Mouse (Mus musculus) cortical plate, adult 2 months (tissue): Measurements from ENCODE around the gene Ctdsp1. TPM values are rescaled to one million over a fixed set of nuclear protein-coding genes. Genes with fewer than 3 reads are reported as not detected.
A peak's percentile ranks its signal among the peaks of the same experiment; 100 is the strongest.

Source experiments
- H3K27ac ChIP-seq: fragments of 200-500 bp; 2 replicates; pipeline ENCODE4 v1.5.1; 2012; ENCODE audit warnings: low read length, control low read depth, inconsistent platforms; ENCODE audit not compliant: insufficient read depth
- H3K4me1 ChIP-seq: fragments of 200-500 bp; 2 replicates; pipeline ENCODE4 v1.6.1; 2011; ENCODE audit warnings: low read length; ENCODE audit not compliant: control insufficient read depth, insufficient read depth
- H3K4me3 ChIP-seq: fragments of 200-500 bp; 2 replicates; pipeline ENCODE4 v1.5.1; 2011; ENCODE audit warnings: mild to moderate bottlenecking, low read length, control low read depth; ENCODE audit not compliant: insufficient read depth
- CTCF ChIP-seq: fragments of 200-500 bp; IDR thresholded peaks from 2 replicates; pipeline ENCODE4 v1.5.1; 2011; ENCODE audit warnings: mild to moderate bottlenecking, control low read depth, low read length; ENCODE audit not compliant: insufficient read depth; ENCODE audit errors: extremely low read depth
- POLR2A ChIP-seq: fragments of 200-500 bp; IDR thresholded peaks from 2 replicates; pipeline ENCODE4 v1.6.1; 2011; ENCODE audit warnings: mild to moderate bottlenecking, low read length, control low read depth; ENCODE audit not compliant: insufficient read depth; ENCODE audit errors: extremely low read depth
- polyA plus RNA-seq: library from polyadenylated mRNA; depleted of rRNA; stranded (reverse); fragments of >200 nt; gene quantifications from 2 replicates; pipeline ENCODE4 v1.2.3, GENCODE M21; 2012

Gene Ctdsp1
- polyA plus RNA-seq, 1 experiment = 26.8 TPM

DNA sequence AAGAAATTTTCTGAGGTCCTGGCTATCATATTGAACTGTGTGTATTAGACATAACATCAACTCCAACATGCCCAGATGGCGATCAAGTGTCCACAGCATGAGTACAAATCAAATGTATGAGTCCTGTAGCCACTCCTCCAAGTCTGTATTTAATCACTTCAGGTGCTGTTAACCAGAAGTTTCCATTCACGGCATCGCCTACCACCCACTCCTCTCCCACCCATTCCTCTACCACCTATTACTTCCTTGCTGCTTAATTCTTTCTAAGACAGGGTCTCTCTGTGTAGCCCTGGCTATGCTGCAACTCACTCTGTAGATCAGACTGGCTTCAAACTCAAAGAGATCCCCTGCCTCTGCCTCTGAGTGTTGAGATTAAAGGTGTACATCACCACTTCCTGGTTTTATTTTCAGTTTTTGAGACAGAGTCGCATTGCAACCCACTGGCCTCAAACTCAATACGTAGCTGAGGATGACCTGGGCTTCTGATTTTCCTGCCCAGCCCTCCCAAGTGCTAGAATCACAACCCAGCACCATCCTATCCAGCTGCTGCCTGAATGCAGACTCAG, 31.3 kb upstream of the Ctdsp1 start:
- H3K4me3 ChIP-seq = no peak overlapping the region
- TF ChIP-seq CTCF (no peak), POLR2A (no peak)
- no peak overlapping the region for H3K27ac ChIP-seq
- H3K4me1 ChIP-seq = no peaks in the 10 kb centered on the region; the same call in 1 of the 2 replicates

DNA sequence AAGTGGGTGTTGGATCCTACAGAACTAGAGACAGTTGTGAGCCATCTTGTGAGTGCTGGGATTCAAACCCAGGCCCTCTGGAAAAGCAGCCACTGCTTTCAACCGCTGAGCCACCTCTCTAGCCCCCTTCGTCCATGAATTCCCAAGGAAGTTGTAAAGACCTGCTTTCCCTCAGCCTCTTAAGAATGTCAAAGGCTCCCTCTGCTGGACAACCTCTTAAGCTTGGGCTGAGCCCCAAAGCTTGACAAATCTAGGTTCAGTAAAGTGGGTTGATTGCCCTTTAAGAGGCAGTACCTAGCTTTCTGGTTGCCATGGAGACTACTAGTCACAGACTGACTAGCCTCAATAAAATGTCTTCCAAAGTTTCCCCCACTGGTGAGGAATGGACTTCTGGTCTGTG, 29.5 kb upstream of the Ctdsp1 start, which contains the start of gene Catip:
Gene Catip (plus strand): TSS at position 297 of the 400 bp plus-strand sequence.
- Histone ChIP-seq H3K4me3 (no peak within 1 kb of the TSS), H3K27ac (no peak within 1 kb of the TSS), H3K4me1 (no peaks in the 10 kb centered on the region; the same call in 1 of the 2 replicates)
- TF ChIP-seq POLR2A (no peak), CTCF (peak; percentile 82)

DNA sequence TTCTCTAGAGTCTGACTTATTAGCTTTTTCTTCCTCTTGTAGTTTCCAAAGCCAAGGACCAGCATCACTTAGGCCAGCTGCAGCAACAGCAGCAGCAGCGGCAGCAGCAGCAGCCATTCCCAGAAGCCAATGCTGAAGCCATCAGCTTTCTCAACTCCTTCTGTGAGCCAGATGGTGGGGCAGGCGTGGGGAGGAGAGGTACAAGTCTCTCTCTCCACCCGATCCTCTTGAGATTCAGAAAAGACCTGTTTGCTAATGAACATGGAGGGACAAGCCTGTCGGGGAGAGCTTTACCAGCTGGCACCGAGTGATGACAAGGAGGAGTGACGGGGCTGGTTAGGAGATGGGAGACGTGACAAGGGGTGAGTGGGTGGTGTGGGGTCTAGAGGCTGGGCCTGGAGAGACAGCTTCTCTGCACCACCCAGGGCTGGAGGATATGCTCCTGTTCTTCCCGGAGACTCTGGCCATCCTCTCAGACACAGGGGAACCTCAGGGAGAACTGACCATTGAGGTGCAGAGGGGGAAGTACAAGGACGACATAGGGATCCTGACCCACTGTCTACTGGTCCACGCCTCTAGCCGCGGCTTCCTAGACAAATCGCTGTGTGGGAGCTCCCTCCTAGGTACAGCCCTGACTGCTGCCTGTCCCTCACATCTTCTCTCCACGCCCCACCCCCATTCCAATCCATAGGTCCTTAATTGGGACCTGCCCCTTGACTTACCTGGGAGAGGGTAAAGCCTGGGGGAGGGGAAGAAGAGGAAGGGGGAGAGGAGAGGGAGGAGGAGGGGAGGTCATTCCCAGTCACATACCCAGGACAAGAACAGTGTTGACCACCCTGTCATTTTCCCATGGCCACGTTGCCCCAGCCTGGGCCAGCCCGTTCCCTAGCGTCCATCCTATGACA, 28.7 kb upstream of the Ctdsp1 start:
- Histone ChIP-seq H3K4me1 (no peaks in the 10 kb centered on the region; the same call in 1 of the 2 replicates), H3K4me3 (no peak overlapping the region), H3K27ac (no peak overlapping the region)
- TF ChIP-seq CTCF (no peak), POLR2A (no peak)

DNA sequence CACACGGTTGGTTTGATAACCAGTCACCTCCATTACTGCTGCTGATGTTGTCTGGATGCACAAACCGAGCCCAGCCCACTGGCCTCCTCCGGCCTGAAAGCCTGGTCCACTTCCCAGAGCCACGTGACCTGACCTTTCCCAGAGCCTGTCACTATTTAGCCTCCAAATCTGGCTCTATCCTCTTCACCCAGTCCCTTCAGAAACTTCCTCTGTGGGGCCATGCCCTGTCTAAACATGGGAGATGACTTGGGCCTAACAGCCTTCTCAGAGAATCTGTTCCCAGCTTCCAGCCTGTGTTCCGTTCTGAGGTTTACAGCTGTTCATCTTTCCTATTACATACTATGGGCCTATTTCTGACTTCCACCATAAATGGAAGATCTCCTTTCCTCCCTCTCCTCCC, 27.9 kb upstream of the Ctdsp1 start:
- TF ChIP-seq CTCF = no peak
- TF ChIP-seq POLR2A = no peak
- no peak overlapping the region for H3K27ac ChIP-seq
- no peaks in the 10 kb centered on the region; the same call in 1 of the 2 replicates for H3K4me1 ChIP-seq

DNA sequence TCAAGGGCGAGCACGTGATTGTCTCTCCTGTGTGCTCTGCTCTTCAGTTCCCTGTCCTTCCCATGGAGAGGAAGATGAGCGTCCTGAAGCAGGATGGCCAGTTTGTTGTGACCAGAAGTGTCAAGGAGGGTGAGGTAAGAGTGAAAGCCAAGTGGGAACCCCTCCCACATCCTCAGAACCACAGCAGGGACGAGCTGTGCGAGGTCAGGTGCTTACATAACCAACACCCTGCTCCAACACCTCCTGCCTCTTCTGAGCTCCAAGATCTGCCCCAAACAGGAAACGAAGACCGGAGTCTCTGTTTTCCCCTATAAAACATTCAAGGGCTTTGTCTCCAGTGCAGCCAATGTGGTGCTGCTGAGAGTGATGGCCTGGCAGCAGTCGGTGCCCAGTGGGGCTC, 27.0 kb upstream of the Ctdsp1 start:
- Histone ChIP-seq H3K4me1 (no peaks in the 10 kb centered on the region; the same call in 1 of the 2 replicates), H3K27ac (no peak overlapping the region), H3K4me3 (no peak overlapping the region)
- TF ChIP-seq CTCF (no peak), POLR2A (no peak)

More for the DNA sequence above, 27.9 kb upstream of the Ctdsp1 start:
- H3K4me3 ChIP-seq = no peak overlapping the region

DNA sequence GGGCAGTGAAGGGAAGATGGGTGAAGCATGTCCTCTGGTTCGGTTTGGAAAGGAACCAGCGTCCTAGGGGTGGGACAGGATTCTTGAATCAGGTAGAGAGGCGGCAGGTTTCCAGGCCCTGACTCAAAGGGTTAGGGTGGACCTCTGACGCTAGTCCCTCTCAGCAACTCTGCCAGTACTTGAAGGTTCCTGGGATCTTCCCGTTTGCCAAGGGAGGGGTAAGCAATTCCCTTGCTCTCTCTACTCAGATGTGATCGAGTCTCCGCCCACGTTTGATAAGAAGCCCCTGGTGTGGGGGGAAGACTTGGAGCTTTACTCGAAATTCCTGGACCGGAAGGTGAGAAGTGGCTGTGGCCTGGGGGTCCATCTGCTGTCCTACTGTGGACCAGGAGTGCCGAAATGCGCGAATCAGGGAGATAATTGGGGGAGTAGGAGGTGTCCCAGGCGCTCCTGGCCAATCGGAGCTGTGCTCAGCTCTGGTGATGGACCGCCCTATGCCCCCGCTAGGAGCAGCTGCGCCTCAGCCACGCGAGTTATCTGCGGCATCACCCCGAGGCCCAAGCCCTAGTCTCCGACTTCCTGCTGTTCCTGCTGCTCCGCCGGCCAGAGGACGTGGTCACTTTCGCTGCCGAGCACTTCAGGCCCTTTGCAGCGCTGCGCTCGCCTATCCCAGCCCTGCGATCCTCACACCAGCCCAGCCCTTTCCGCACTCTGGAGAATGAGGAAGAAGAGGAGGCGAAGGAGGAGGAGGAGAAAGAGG, 23.2 kb upstream of the Ctdsp1 start:
- H3K4me3 ChIP-seq = peak overlapping the region; percentile 17; the same call in 1 of the 2 replicates
- no peak for TF ChIP-seq CTCF
- TF ChIP-seq POLR2A = no peak

DNA sequence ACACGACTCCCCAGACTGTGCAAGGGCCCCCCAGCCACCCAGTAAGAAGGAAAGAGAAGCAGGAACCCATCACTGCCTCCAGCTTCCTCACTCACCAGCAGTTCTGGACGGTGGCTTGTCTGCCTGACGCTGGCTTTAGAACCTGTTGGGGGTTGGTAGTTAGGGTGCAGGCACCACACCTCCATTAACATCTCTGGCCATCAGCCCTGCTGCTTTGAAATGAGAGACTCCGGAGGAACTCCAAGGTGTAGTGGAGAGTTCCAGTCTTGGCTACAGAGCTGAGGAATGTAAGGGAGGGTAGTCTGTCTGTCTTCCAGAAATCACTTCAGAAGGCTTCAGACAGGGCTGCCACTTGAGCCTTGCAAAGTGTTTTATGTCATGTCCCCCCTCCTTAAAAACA, 21.3 kb upstream of the Ctdsp1 start:
- Histone ChIP-seq H3K4me1 (no peaks in the 10 kb centered on the region), H3K4me3 (no peak overlapping the region), H3K27ac (no peak overlapping the region)
- TF ChIP-seq CTCF = no peak
- no peak for TF ChIP-seq POLR2A

More for the DNA sequence above, 23.2 kb upstream of the Ctdsp1 start:
- Histone ChIP-seq H3K4me1 (no peaks in the 10 kb centered on the region; the same call in 1 of the 2 replicates), H3K27ac (no peak overlapping the region)

DNA sequence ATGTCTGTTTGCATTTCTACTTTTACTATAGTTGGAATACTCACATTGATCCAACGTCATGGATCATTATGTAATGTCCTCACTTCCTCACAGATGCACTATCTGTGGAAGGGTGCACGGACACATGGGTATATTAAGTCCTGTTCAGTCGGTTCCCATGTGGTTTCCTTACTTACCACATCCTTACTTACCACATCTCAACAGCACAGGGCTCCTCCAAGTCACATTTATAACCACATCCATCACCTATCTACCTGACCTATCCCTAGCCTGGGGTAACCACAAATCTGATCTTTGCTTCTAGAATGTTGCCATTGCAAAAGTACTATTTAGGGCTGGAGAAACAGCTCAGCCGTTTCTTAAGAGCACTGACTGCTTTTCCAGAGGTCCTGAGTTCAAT, 17.9 kb upstream of the Ctdsp1 start:
- no peaks in the 10 kb centered on the region for H3K4me1 ChIP-seq
- H3K27ac ChIP-seq = no peak overlapping the region
- H3K4me3 ChIP-seq = no peak overlapping the region
- TF ChIP-seq CTCF (no peak), POLR2A (no peak)

DNA sequence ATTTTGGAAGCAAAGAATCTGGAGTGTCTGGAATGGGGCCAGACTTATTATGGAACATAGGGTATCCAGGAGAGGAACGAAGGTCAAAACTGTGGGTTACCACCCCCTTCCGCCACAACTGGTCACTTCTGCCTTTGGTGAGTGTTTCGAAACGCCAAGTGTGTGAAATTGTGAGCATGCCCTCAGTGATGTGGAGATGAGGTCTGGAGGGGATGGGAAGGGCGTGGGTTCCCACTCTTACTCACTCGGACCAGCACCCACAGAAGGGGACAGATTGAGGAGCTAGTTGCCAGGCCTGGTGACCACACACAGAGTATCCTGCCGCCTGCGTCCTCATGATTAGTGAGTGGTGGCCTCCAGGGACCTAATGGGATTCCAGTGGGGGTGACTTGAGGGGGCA, 16.3 kb upstream of the Ctdsp1 start, which contains the start of gene Slc11a1:
Gene Slc11a1 (plus strand): TSS at position 216 of the 400 bp plus-strand sequence.
- Histone ChIP-seq H3K27ac (0 out of 2 replicates have a peak within 1 kb of the TSS, but pooled peaks have one; percentile 84), H3K4me1 (no peaks in the 10 kb centered on the region), H3K4me3 (no peak within 1 kb of the TSS)
- no peak for TF ChIP-seq POLR2A
- TF ChIP-seq CTCF = no peak

DNA sequence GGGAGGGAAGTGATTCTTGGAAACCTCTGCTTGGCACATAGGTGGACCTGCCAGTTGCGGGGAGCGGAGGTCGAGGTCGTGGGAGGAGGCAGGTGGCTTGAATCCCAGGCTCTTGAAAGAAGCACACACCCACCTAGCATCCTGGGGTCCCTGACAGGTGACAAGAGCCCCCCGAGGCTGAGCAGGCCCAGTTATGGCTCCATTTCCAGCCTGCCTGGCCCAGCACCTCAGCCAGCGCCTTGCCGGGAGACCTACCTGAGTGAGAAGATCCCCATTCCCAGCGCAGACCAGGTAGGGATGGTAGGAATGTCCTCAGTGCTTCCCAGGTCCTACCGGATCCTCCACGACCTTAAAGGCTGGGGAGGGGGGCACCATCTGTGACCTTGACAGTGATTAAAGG, 15.7 kb upstream of the Ctdsp1 start:
- TF ChIP-seq CTCF (no peak), POLR2A (no peak)
- Histone ChIP-seq H3K27ac (no peak overlapping the region), H3K4me1 (no peaks in the 10 kb centered on the region), H3K4me3 (no peak overlapping the region)
